Mouse (Mus musculus): ENCODE data around the gene Gm3336. TPM values are rescaled to one million over a fixed set of nuclear protein-coding genes. Genes with fewer than 3 reads are reported as not detected.

Gene Gm3336
- polyA plus RNA-seq, 1 experiment from 2014 or later = 0.88 TPM

- Histone ChIP-seq H3K4me1 (replicated peaks; ENCODE audit: control insufficient read depth, insufficient read depth, low read length) (0 out of 2 replicates have a peak, but pooled peaks cover 6% of the 10 kb centered on the region), H3K4me2 (ENCODE audit: low read length) (no peak overlapping the region), H3K27ac (ENCODE audit: low read depth) (no peak overlapping the region), H3K27me3 (replicated peaks; ENCODE audit: control insufficient read depth, insufficient read depth, low read length) (peaks cover 24% of the 10 kb centered on the region), H3K9me3 (ENCODE audit: control insufficient read depth, low read length) (no peaks in the 10 kb centered on the region), H3K9ac (ENCODE audit: low read length) (no peak overlapping the region), H3K36me3 (ENCODE audit: control insufficient read depth, insufficient read depth, low read length) (no peaks in the 10 kb centered on the region), H3K4me3 (ENCODE audit: low read depth, low read length) (no peak overlapping the region)
- ATAC-seq (replicated peaks; ENCODE audit: low FRiP score, low TSS enrichment, low read depth) = no peak
- 48% methylated on average over 11 of the region's 11 CpGs for WGBS
- no peak for DNase-seq (ENCODE audit: low spot score)
These were observed 8.4 kb downstream of the Gm3336 start for GRCm38 (mm10) chr8:70726721-70727120.

- Histone ChIP-seq H3K4me2 (ENCODE audit: low read length) (peak overlapping the region; percentile 48), H3K27me3 (replicated peaks; ENCODE audit: control insufficient read depth, insufficient read depth, low read length) (peaks cover 24% of the 10 kb centered on the region), H3K9me3 (ENCODE audit: control insufficient read depth, low read length) (no peaks in the 10 kb centered on the region), H3K4me1 (replicated peaks; ENCODE audit: control insufficient read depth, insufficient read depth, low read length) (0 out of 2 replicates have a peak, but pooled peaks cover 6% of the 10 kb centered on the region), H3K36me3 (ENCODE audit: control insufficient read depth, insufficient read depth, low read length) (no peaks in the 10 kb centered on the region), H3K4me3 (ENCODE audit: low read depth, low read length) (peak overlapping the region; percentile 32), H3K9ac (ENCODE audit: low read length) (peak overlapping the region; percentile 23; the same call in 1 of the 2 replicates), H3K27ac (ENCODE audit: low read depth) (no peak overlapping the region)
- peak; percentile 75 for ATAC-seq (replicated peaks; ENCODE audit: low FRiP score, low TSS enrichment, low read depth)
- WGBS = 3% methylated on average over 34 of the region's 34 CpGs
- DNase-seq (ENCODE audit: low spot score) = peak; percentile 64
These were observed 11.6 kb downstream of the Gm3336 start for GRCm38 (mm10) chr8:70729808-70730475.

GRCm38 (mm10) chr8:70730956-70731355 is 12.6 kb downstream of the Gm3336 start:
- no peak overlapping the region for H3K9ac ChIP-seq (ENCODE audit: low read length)
- ATAC-seq (replicated peaks; ENCODE audit: low FRiP score, low TSS enrichment, low read depth) (no peak), DNase-seq (ENCODE audit: low spot score) (no peak)
- H3K4me1 ChIP-seq (replicated peaks; ENCODE audit: control insufficient read depth, insufficient read depth, low read length) = 0 out of 2 replicates have a peak, but pooled peaks cover 6% of the 10 kb centered on the region
- peaks cover 24% of the 10 kb centered on the region for H3K27me3 ChIP-seq (replicated peaks; ENCODE audit: control insufficient read depth, insufficient read depth, low read length)
- no peak overlapping the region for H3K27ac ChIP-seq (ENCODE audit: low read depth)
- H3K9me3 ChIP-seq (ENCODE audit: control insufficient read depth, low read length) = no peaks in the 10 kb centered on the region
- 86% methylated on average over 4 of the region's 4 CpGs for WGBS
- no peaks in the 10 kb centered on the region for H3K36me3 ChIP-seq (ENCODE audit: control insufficient read depth, insufficient read depth, low read length)
- no peak overlapping the region for H3K4me2 ChIP-seq (ENCODE audit: low read length)
- no peak overlapping the region for H3K4me3 ChIP-seq (ENCODE audit: low read depth, low read length)

GRCm38 (mm10) chr8:70737705-70738104 is 19.4 kb downstream of the Gm3336 start:
- H3K9me3 ChIP-seq (ENCODE audit: control insufficient read depth, low read length) = no peaks in the 10 kb centered on the region
- H3K36me3 ChIP-seq (ENCODE audit: control insufficient read depth, insufficient read depth, low read length) = no peaks in the 10 kb centered on the region
- no peak overlapping the region for H3K4me3 ChIP-seq (ENCODE audit: low read depth, low read length)
- ATAC-seq (replicated peaks; ENCODE audit: low FRiP score, low TSS enrichment, low read depth) (no peak), DNase-seq (ENCODE audit: low spot score) (no peak)
- no peak overlapping the region for H3K9ac ChIP-seq (ENCODE audit: low read length)
- H3K4me2 ChIP-seq (ENCODE audit: low read length) = no peak overlapping the region
- no peak overlapping the region for H3K27ac ChIP-seq (ENCODE audit: low read depth)
- peaks cover 14% of the 10 kb centered on the region for H3K27me3 ChIP-seq (replicated peaks; ENCODE audit: control insufficient read depth, insufficient read depth, low read length)
- WGBS = 64% methylated on average over 5 of the region's 5 CpGs
- H3K4me1 ChIP-seq (replicated peaks; ENCODE audit: control insufficient read depth, insufficient read depth, low read length) = 0 out of 2 replicates have a peak, but pooled peaks cover 6% of the 10 kb centered on the region

- WGBS = 64% methylated on average over 3 of the region's 3 CpGs
- ATAC-seq (replicated peaks; ENCODE audit: low FRiP score, low TSS enrichment, low read depth) (no peak), DNase-seq (ENCODE audit: low spot score) (no peak)
- H3K9me3 ChIP-seq (ENCODE audit: control insufficient read depth, low read length) = no peaks in the 10 kb centered on the region
- no peaks in the 10 kb centered on the region for H3K36me3 ChIP-seq (ENCODE audit: control insufficient read depth, insufficient read depth, low read length)
- 0 out of 2 replicates have a peak, but pooled peaks cover 6% of the 10 kb centered on the region for H3K4me1 ChIP-seq (replicated peaks; ENCODE audit: control insufficient read depth, insufficient read depth, low read length)
- H3K4me2 ChIP-seq (ENCODE audit: low read length) = no peak overlapping the region
- H3K27ac ChIP-seq (ENCODE audit: low read depth) = no peak overlapping the region
- H3K9ac ChIP-seq (ENCODE audit: low read length) = no peak overlapping the region
- peaks cover 19% of the 10 kb centered on the region for H3K27me3 ChIP-seq (replicated peaks; ENCODE audit: control insufficient read depth, insufficient read depth, low read length)
- H3K4me3 ChIP-seq (ENCODE audit: low read depth, low read length) = no peak overlapping the region
These were observed 19.9 kb downstream of the Gm3336 start for GRCm38 (mm10) chr8:70738211-70738610.

- Histone ChIP-seq H3K9me3 (ENCODE audit: control insufficient read depth, low read length) (no peaks in the 10 kb centered on the region), H3K27ac (ENCODE audit: low read depth) (no peak overlapping the region), H3K9ac (ENCODE audit: low read length) (no peak overlapping the region), H3K36me3 (ENCODE audit: control insufficient read depth, insufficient read depth, low read length) (no peaks in the 10 kb centered on the region), H3K4me2 (ENCODE audit: low read length) (no peak overlapping the region), H3K4me1 (replicated peaks; ENCODE audit: control insufficient read depth, insufficient read depth, low read length) (peaks cover 6% of the 10 kb centered on the region; the same call in 1 of the 2 replicates), H3K4me3 (ENCODE audit: low read depth, low read length) (no peak overlapping the region), H3K27me3 (replicated peaks; ENCODE audit: control insufficient read depth, insufficient read depth, low read length) (peaks cover 50% of the 10 kb centered on the region)
- no peak for ATAC-seq (replicated peaks; ENCODE audit: low FRiP score, low TSS enrichment, low read depth)
- WGBS = 44% methylated on average over 5 of the region's 5 CpGs
- no peak for DNase-seq (ENCODE audit: low spot score)
These were observed 23.3 kb downstream of the Gm3336 start for GRCm38 (mm10) chr8:70741661-70742060.

- H3K4me3 ChIP-seq (ENCODE audit: low read depth, low read length) = no peak overlapping the region
- DNase-seq (ENCODE audit: low spot score) (peak; percentile 68), ATAC-seq (replicated peaks; ENCODE audit: low FRiP score, low TSS enrichment, low read depth) (no peak)
- H3K9me3 ChIP-seq (ENCODE audit: control insufficient read depth, low read length) = no peaks in the 10 kb centered on the region
- no peak overlapping the region for H3K9ac ChIP-seq (ENCODE audit: low read length)
- H3K27me3 ChIP-seq (replicated peaks; ENCODE audit: control insufficient read depth, insufficient read depth, low read length) = peaks cover 52% of the 10 kb centered on the region
- no peaks in the 10 kb centered on the region for H3K36me3 ChIP-seq (ENCODE audit: control insufficient read depth, insufficient read depth, low read length)
- H3K4me2 ChIP-seq (ENCODE audit: low read length) = no peak overlapping the region
- peaks cover 6% of the 10 kb centered on the region; the same call in 1 of the 2 replicates for H3K4me1 ChIP-seq (replicated peaks; ENCODE audit: control insufficient read depth, insufficient read depth, low read length)
- 27% methylated on average over 11 of the region's 11 CpGs for WGBS
- H3K27ac ChIP-seq (ENCODE audit: low read depth) = no peak overlapping the region
These were observed 23.8 kb downstream of the Gm3336 start for GRCm38 (mm10) chr8:70742176-70742575.

GRCm38 (mm10) chr8:70742981-70743655 is 24.8 kb downstream of the Gm3336 start:
- peak; percentile 60 for DNase-seq (ENCODE audit: low spot score)
- H3K27me3 ChIP-seq (replicated peaks; ENCODE audit: control insufficient read depth, insufficient read depth, low read length) = peaks cover 54% of the 10 kb centered on the region
- peaks cover 6% of the 10 kb centered on the region; the same call in 1 of the 2 replicates for H3K4me1 ChIP-seq (replicated peaks; ENCODE audit: control insufficient read depth, insufficient read depth, low read length)
- no peak overlapping the region for H3K27ac ChIP-seq (ENCODE audit: low read depth)
- H3K4me2 ChIP-seq (ENCODE audit: low read length) = peak overlapping the region; percentile 57
- 6% methylated on average over 38 of the region's 38 CpGs for WGBS
- no peak overlapping the region for H3K9ac ChIP-seq (ENCODE audit: low read length)
- H3K36me3 ChIP-seq (ENCODE audit: control insufficient read depth, insufficient read depth, low read length) = no peaks in the 10 kb centered on the region
- no peaks in the 10 kb centered on the region for H3K9me3 ChIP-seq (ENCODE audit: control insufficient read depth, low read length)
- no peak for ATAC-seq (replicated peaks; ENCODE audit: low FRiP score, low TSS enrichment, low read depth)
- no peak overlapping the region for H3K4me3 ChIP-seq (ENCODE audit: low read depth, low read length)
